Mouse (Mus musculus): ENCODE results near the gene Ugt1a10.

GRCm38 (mm10) chr1:88092341-88092740 lies 37.2 kb downstream of the Ugt1a10 start:
- TF ChIP-seq POLR2A (IDR thresholded peaks at IDR 0.05; ENCODE audit: borderline replicate concordance, insufficient read depth, low read length) (no peak), CTCF (IDR thresholded peaks at IDR 0.05; ENCODE audit: borderline replicate concordance, insufficient read depth, low read depth, low read length) (no peak)

Data from cerebellum, adult 2 months (tissue).